Mouse (Mus musculus): ENCODE results near the gene Fut11.

The Fut11 gene

GRCm38 (mm10) chr14:20694884-20695760 is at the start of gene Fut11:
Gene Fut11 (plus strand): TSS chr14:20694968.
- peak; percentile 69 for DNase-seq (ENCODE audit: low spot score)

- no peak for DNase-seq (ENCODE audit: low spot score)
Observed at GRCm38 (mm10) chr14:20645547-20645946, 49.2 kb upstream of the Fut11 start.

- no peak for DNase-seq (ENCODE audit: low spot score)
Observed at GRCm38 (mm10) chr14:20646381-20646780, 48.4 kb upstream of the Fut11 start.

- no peak for DNase-seq (ENCODE audit: low spot score)
Observed at GRCm38 (mm10) chr14:20651000-20651399, 43.8 kb upstream of the Fut11 start.

- DNase-seq (ENCODE audit: low spot score) = no peak
Observed at GRCm38 (mm10) chr14:20651722-20652256, 43.0 kb upstream of the Fut11 start.

- DNase-seq (ENCODE audit: low spot score) = no peak
Observed at GRCm38 (mm10) chr14:20654690-20655421, 39.9 kb upstream of the Fut11 start.

- DNase-seq (ENCODE audit: low spot score) = no peak
Observed at GRCm38 (mm10) chr14:20655731-20656130, 39.0 kb upstream of the Fut11 start.

- DNase-seq (ENCODE audit: low spot score) = no peak
Observed at GRCm38 (mm10) chr14:20656361-20656760, 38.4 kb upstream of the Fut11 start, which contains the start of gene Myoz1. Gene Myoz1 (minus strand): TSS chr14:20656540.

- DNase-seq (ENCODE audit: low spot score) = no peak
Observed at GRCm38 (mm10) chr14:20658326-20658725, 36.4 kb upstream of the Fut11 start.

GRCm38 (mm10) chr14:20658902-20659301 is 35.9 kb upstream of the Fut11 start:
- DNase-seq (ENCODE audit: low spot score) = no peak

- DNase-seq (ENCODE audit: low spot score) = no peak
Observed at GRCm38 (mm10) chr14:20659687-20660086, 35.1 kb upstream of the Fut11 start.

GRCm38 (mm10) chr14:20660827-20661660 is 33.7 kb upstream of the Fut11 start:
- DNase-seq (ENCODE audit: low spot score) = peak; percentile 81

- no peak for DNase-seq (ENCODE audit: low spot score)
Observed at GRCm38 (mm10) chr14:20661661-20662331, 33.0 kb upstream of the Fut11 start.

GRCm38 (mm10) chr14:20662740-20663139 is 32.0 kb upstream of the Fut11 start:
- no peak for DNase-seq (ENCODE audit: low spot score)

- no peak for DNase-seq (ENCODE audit: low spot score)
Observed at GRCm38 (mm10) chr14:20663601-20664000, 31.2 kb upstream of the Fut11 start.

- no peak for DNase-seq (ENCODE audit: low spot score)
Observed at GRCm38 (mm10) chr14:20664436-20664835, 30.3 kb upstream of the Fut11 start.

GRCm38 (mm10) chr14:20667469-20667868 is 27.3 kb upstream of the Fut11 start:
- no peak for DNase-seq (ENCODE audit: low spot score)

GRCm38 (mm10) chr14:20668154-20668810 is 26.5 kb upstream of the Fut11 start, which contains the start of gene Synpo2l:
Gene Synpo2l (minus strand): TSS chr14:20668354.
- no peak for DNase-seq (ENCODE audit: low spot score)

GRCm38 (mm10) chr14:20672990-20673389 is 21.8 kb upstream of the Fut11 start:
- DNase-seq (ENCODE audit: low spot score) = peak; percentile 31

GRCm38 (mm10) chr14:20673735-20674063 is 21.1 kb upstream of the Fut11 start:
- DNase-seq (ENCODE audit: low spot score) = peak; percentile 18

Data from spleen, adult 12 weeks (tissue).